Mouse (Mus musculus) liver, adult 2 months (tissue): Measurements from ENCODE around the gene Lrba. TPM values are rescaled to one million over a fixed set of nuclear protein-coding genes. Genes with fewer than 3 reads are reported as not detected.

Experiments used
- DNase-seq: peaks from one replicate; pipeline ENCODE4 v3.0.0-alpha.2; 2011; ENCODE audit warnings: low read depth, low spot score; ENCODE audit errors: extremely low read depth
- H3K27ac ChIP-seq: fragments of 200-500 bp; replicated peaks from 2 replicates; pipeline ENCODE4 v1.5.1; 2012; ENCODE audit warnings: low read depth, mild to moderate bottlenecking, control low read depth, inconsistent platforms, low read length; ENCODE audit not compliant: insufficient read depth
- H3K27me3 ChIP-seq: fragments of 200-500 bp; 2 replicates; pipeline ENCODE4 v1.6.1; 2012; ENCODE audit warnings: mild to moderate bottlenecking, moderate library complexity, low read length, inconsistent platforms; ENCODE audit not compliant: control insufficient read depth, insufficient read depth
- H3K36me3 ChIP-seq: fragments of 200-500 bp; 2 replicates; pipeline ENCODE4 v1.6.1; 2012; ENCODE audit warnings: low read length, inconsistent platforms; ENCODE audit not compliant: control insufficient read depth, insufficient read depth
- H3K4me1 ChIP-seq: fragments of 200-500 bp; 2 replicates; pipeline ENCODE4 v1.6.1; 2011; ENCODE audit warnings: low read length; ENCODE audit not compliant: control insufficient read depth, insufficient read depth
- H3K4me3 ChIP-seq: fragments of 200-500 bp; 2 replicates; pipeline ENCODE4 v1.5.1; 2011; ENCODE audit warnings: low read depth, mild to moderate bottlenecking, control low read depth, low read length, moderate library complexity; ENCODE audit not compliant: insufficient read depth
- H3K79me2 ChIP-seq: fragments of 200-500 bp; 2 replicates; pipeline ENCODE4 v1.6.1; 2012; ENCODE audit warnings: inconsistent platforms, mild to moderate bottlenecking, low read length, moderate library complexity; ENCODE audit not compliant: control insufficient read depth, insufficient read depth
- H3K9ac ChIP-seq: fragments of 200-500 bp; 2 replicates; pipeline ENCODE4 v1.6.1; 2012; ENCODE audit warnings: low read depth, mild to moderate bottlenecking, control low read depth, inconsistent platforms, low read length
- CTCF ChIP-seq: fragments of 200-500 bp; IDR thresholded peaks from 2 replicates; pipeline ENCODE4 v1.5.1; 2011; ENCODE audit warnings: low read depth, low read length, control low read depth
- POLR2A ChIP-seq: fragments of 200-500 bp; IDR thresholded peaks from 2 replicates; pipeline ENCODE4 v1.6.1; 2011; ENCODE audit warnings: low read length, control low read depth; ENCODE audit not compliant: insufficient read depth; ENCODE audit errors: extremely low read depth
- WGBS: fragments of 180-500 bp; shearing (Covaris S2); methylation state at CpG from one replicate; pipeline ENCODE4 v1.1.7; 2018; 5-methylcytosine and 5-hydroxymethylcytosine counted together
- polyA plus RNA-seq: library from polyadenylated mRNA; depleted of rRNA; stranded (reverse); fragments of >200 nt; gene quantifications from 2 replicates; pipeline ENCODE4 v1.2.3, GENCODE M21; 2012
- total RNA-seq: library from RNA; depleted of rRNA; stranded (reverse); fragments of >200 nt; gene quantifications from 2 replicates; pipeline ENCODE4 v1.2.3, GENCODE M21; 2014

The Lrba gene
- total and polyA plus RNA-seq, 2 experiments = 8.4 to 26.1 TPM

DNA sequence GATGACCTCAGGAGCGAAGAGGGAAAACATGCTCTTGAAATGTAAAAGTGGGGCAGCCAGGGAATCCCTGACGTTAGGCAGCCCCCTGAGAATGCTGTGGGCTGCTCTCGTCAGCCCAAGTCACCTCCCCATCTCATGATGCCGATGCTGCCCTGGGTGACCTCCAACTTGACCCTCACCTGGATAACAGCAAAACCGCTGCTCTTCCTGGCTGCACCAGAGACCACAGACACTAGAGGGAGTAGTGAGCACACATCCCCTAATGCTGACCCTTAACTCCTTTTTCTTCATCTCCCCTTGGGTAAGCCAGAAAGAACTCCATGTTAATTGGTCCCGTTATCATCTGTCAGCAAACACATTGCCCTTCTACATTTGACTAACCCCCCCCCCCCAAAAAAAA, 572.2 kb downstream of the Lrba start:
- H3K79me2 ChIP-seq = no peaks in the 10 kb centered on the region
- no peaks in the 10 kb centered on the region for H3K36me3 ChIP-seq
- WGBS = 37% methylated on average over 6 of the region's 6 CpGs
- H3K4me1 ChIP-seq = peaks cover 4% of the 10 kb centered on the region; the same call in 1 of the 2 replicates
- no peak overlapping the region for H3K4me3 ChIP-seq
- H3K9ac ChIP-seq = no peak overlapping the region
- TF ChIP-seq POLR2A (no peak), CTCF (peak; percentile 63)
- H3K27me3 ChIP-seq = no peaks in the 10 kb centered on the region
- no peak for DNase-seq
- no peak overlapping the region for H3K27ac ChIP-seq

DNA sequence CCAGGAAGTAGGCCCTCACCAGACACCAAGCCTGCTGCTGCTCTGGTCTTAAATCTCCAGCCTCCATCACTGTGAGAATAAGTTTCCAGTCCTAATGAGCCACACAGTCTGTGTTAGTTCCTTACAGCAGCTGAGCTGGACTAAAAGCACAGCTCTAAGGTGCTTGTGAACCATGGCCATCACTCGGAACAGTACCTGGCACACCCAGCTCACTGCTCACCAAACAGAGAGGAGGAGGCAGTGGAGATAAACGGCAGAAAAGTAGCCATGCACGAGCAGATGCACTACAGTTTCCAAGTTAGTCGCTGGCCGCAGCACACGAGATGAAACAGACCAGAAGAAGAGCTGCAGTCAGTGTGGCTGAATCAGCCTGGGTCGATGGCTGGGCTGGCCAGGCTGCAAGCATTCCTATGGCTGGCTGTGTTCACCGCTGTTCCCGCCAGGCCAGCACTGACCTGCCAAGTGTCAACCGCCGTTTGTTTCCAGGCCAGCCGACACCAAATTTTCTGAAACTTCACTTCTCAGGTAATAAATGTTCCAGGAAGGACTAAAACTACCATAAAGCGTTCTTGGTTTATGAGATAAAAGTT, 573.5 kb downstream of the Lrba start:
- Histone ChIP-seq H3K4me3 (no peak overlapping the region), H3K27me3 (no peaks in the 10 kb centered on the region), H3K9ac (no peak overlapping the region), H3K36me3 (no peaks in the 10 kb centered on the region), H3K79me2 (no peaks in the 10 kb centered on the region), H3K4me1 (peaks cover 4% of the 10 kb centered on the region; the same call in 1 of the 2 replicates), H3K27ac (no peak overlapping the region)
- WGBS = 64% methylated on average over 13 of the region's 13 CpGs
- no peak for DNase-seq
- TF ChIP-seq POLR2A (no peak), CTCF (no peak)

DNA sequence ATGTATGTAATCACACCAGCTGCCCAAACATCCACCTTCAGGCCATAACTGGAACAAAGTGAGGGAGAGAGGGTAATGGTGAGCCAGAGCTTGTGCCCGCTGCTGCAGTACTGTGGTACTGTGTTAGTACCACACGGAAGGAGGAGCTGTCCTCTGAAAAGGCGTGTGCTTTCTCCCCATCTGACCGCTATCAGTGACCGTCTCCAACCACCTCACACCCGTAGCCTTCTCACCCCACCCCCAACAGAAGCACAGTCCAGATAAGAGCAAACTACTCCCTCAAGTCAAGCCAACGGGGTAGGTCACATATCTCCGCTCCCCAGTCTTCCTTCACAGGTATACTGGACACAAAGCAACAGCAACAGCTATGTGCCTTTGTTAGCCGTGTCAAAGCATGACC, 574.6 kb downstream of the Lrba start:
- TF ChIP-seq POLR2A (no peak), CTCF (no peak)
- 90% methylated on average over 9 of the region's 9 CpGs for WGBS
- no peak for DNase-seq
- no peak overlapping the region for H3K4me3 ChIP-seq
- H3K4me1 ChIP-seq = no peaks in the 10 kb centered on the region; the same call in 1 of the 2 replicates
- H3K27me3 ChIP-seq = no peaks in the 10 kb centered on the region
- no peaks in the 10 kb centered on the region for H3K79me2 ChIP-seq
- no peak overlapping the region for H3K9ac ChIP-seq
- H3K36me3 ChIP-seq = no peaks in the 10 kb centered on the region
- no peak overlapping the region for H3K27ac ChIP-seq

DNA sequence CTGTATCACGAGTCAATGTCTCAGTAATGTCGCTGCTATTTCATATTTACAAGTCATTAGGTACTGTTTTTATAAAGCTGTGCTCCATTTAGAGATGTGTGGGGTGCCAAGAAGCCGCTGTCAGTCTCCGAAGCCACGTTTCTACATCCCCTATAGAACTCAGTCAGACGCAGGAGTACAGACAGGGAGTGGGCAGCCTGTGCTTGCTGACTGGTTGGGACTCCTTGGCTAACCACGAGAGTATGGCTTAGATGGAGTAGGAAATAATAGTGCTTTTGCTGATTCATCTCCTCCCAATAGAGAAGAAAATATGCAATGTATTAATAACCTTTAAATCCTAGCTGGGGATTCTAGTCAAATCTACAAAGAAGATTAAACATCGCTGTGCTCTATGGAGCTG, 576.4 kb downstream of the Lrba start:
- no peak overlapping the region for H3K9ac ChIP-seq
- no peaks in the 10 kb centered on the region for H3K79me2 ChIP-seq
- no peak overlapping the region for H3K4me3 ChIP-seq
- no peaks in the 10 kb centered on the region for H3K27me3 ChIP-seq
- H3K27ac ChIP-seq = no peak overlapping the region
- H3K4me1 ChIP-seq = no peaks in the 10 kb centered on the region; the same call in 1 of the 2 replicates
- DNase-seq = no peak
- 91% methylated on average over 8 of the region's 8 CpGs for WGBS
- H3K36me3 ChIP-seq = no peaks in the 10 kb centered on the region
- TF ChIP-seq POLR2A (no peak), CTCF (no peak)

DNA sequence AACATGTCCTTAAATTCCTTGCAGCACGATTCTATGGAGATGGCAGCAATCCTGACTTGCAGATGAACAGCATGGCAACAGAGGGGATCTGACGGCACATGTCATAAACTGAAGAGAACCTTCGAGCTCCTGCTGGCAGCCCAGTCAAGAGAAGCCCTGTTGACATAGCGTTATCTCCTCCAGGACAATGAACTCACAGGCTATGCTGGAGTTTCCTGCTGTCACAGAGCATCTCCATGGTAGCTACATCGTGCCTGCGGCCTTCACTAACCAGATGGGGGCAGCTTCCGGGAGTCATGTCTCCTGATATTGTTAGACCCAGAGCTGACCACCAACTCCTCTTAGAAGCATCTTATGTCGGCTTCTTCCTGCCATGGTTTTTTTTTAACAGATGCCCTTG, 578.3 kb downstream of the Lrba start:
- DNase-seq = peak; percentile 46
- Histone ChIP-seq H3K9ac (no peak overlapping the region), H3K27me3 (no peaks in the 10 kb centered on the region), H3K36me3 (no peaks in the 10 kb centered on the region), H3K4me1 (no peaks in the 10 kb centered on the region; the same call in 1 of the 2 replicates), H3K4me3 (no peak overlapping the region), H3K79me2 (no peaks in the 10 kb centered on the region), H3K27ac (peak overlapping the region; percentile 2; the same call in 1 of the 2 replicates)
- TF ChIP-seq POLR2A (no peak), CTCF (no peak)
- 14% methylated on average over 8 of the region's 8 CpGs for WGBS

DNA sequence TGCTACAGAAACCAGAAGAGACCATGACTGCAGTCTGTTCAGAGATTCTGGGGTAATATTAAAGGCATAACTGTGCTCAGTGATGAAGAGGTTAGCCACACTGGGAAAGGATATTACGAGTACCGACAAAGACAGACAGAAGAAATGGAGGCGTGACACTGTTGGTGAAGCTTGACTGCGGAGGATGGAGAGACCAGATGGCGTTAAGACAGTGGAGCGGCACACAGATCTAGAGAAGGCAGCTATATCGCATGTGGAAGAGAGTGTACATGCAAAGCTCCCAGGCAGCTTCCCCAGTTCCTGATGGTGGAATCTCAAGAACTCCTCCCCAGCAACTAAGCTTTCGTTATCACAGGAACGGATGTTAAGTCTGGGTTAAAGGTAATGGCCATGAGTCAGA, 579.8 kb downstream of the Lrba start:
- H3K27ac ChIP-seq = no peak overlapping the region
- H3K36me3 ChIP-seq = no peaks in the 10 kb centered on the region
- H3K4me3 ChIP-seq = no peak overlapping the region
- H3K27me3 ChIP-seq = no peaks in the 10 kb centered on the region
- no peak overlapping the region for H3K9ac ChIP-seq
- 79% methylated on average over 9 of the region's 9 CpGs for WGBS
- TF ChIP-seq CTCF = no peak
- no peaks in the 10 kb centered on the region for H3K79me2 ChIP-seq
- no peaks in the 10 kb centered on the region; the same call in 1 of the 2 replicates for H3K4me1 ChIP-seq
- DNase-seq = no peak
